Mouse (Mus musculus): ENCODE results near the gene Wdr1. TPM values are rescaled to one million over a fixed set of nuclear protein-coding genes. Genes with fewer than 3 reads are reported as not detected.

Wdr1 gene
- polyA plus RNA-seq, 1 experiment from 2014 or later, result 251 TPM

- no peak for ATAC-seq (ENCODE audit: low FRiP score, low TSS enrichment)
- WGBS, result 89% methylated on average over 3 of the region's 3 CpGs
- H3K9ac ChIP-seq (replicated peaks; ENCODE audit: low read length), result no peak overlapping the region
- no peaks in the 10 kb centered on the region for H3K9me3 ChIP-seq (ENCODE audit: low read length)
- no peak overlapping the region for H3K27ac ChIP-seq (ENCODE audit: low read length)
- H3K4me2 ChIP-seq (replicated peaks; ENCODE audit: low read depth, low read length), result no peak overlapping the region
- H3K36me3 ChIP-seq (ENCODE audit: insufficient read depth, low read length), result peaks cover 96% of the 10 kb centered on the region
- H3K27me3 ChIP-seq (ENCODE audit: insufficient read depth, low read length), result no peaks in the 10 kb centered on the region
- H3K4me1 ChIP-seq (ENCODE audit: insufficient read depth, low read length), result no peaks in the 10 kb centered on the region
- H3K4me3 ChIP-seq (ENCODE audit: low read length), result no peak overlapping the region
Measured at GRCm38 (mm10) chr5:38536822-38537221, 26.2 kb downstream of the Wdr1 start.

GRCm38 (mm10) chr5:38532084-38532483, 30.9 kb downstream of the Wdr1 start:
- WGBS, result 93% methylated on average over 4 of the region's 4 CpGs

GRCm38 (mm10) chr5:38529724-38530428, 33.1 kb downstream of the Wdr1 start:
- no peak overlapping the region for H3K9ac ChIP-seq (replicated peaks; ENCODE audit: low read length)
- no peak overlapping the region for H3K4me3 ChIP-seq (ENCODE audit: low read length)
- H3K27ac ChIP-seq (ENCODE audit: low read length), result no peak overlapping the region
- WGBS, result 70% methylated on average over 6 of the region's 6 CpGs
- no peaks in the 10 kb centered on the region for H3K9me3 ChIP-seq (ENCODE audit: low read length)
- no peaks in the 10 kb centered on the region for H3K4me1 ChIP-seq (ENCODE audit: insufficient read depth, low read length)
- H3K4me2 ChIP-seq (replicated peaks; ENCODE audit: low read depth, low read length), result no peak overlapping the region
- H3K27me3 ChIP-seq (ENCODE audit: insufficient read depth, low read length), result no peaks in the 10 kb centered on the region
- peaks cover 93% of the 10 kb centered on the region for H3K36me3 ChIP-seq (ENCODE audit: insufficient read depth, low read length)
- no peak; the same call in 1 of the 2 replicates for ATAC-seq (ENCODE audit: low FRiP score, low TSS enrichment)

More at GRCm38 (mm10) chr5:38532084-38532483, 30.9 kb downstream of the Wdr1 start:
- ATAC-seq (ENCODE audit: low FRiP score, low TSS enrichment), result no peak
- H3K27ac ChIP-seq (ENCODE audit: low read length), result no peak overlapping the region
- H3K4me1 ChIP-seq (ENCODE audit: insufficient read depth, low read length), result no peaks in the 10 kb centered on the region
- no peak overlapping the region for H3K4me2 ChIP-seq (replicated peaks; ENCODE audit: low read depth, low read length)
- no peaks in the 10 kb centered on the region for H3K9me3 ChIP-seq (ENCODE audit: low read length)
- peaks cover 95% of the 10 kb centered on the region for H3K36me3 ChIP-seq (ENCODE audit: insufficient read depth, low read length)
- H3K4me3 ChIP-seq (ENCODE audit: low read length), result no peak overlapping the region
- no peaks in the 10 kb centered on the region for H3K27me3 ChIP-seq (ENCODE audit: insufficient read depth, low read length)
- H3K9ac ChIP-seq (replicated peaks; ENCODE audit: low read length), result no peak overlapping the region

- Histone ChIP-seq H3K4me3 (ENCODE audit: low read length) (no peak overlapping the region), H3K9ac (replicated peaks; ENCODE audit: low read length) (no peak overlapping the region), H3K9me3 (ENCODE audit: low read length) (no peaks in the 10 kb centered on the region), H3K36me3 (ENCODE audit: insufficient read depth, low read length) (peaks cover 31% of the 10 kb centered on the region), H3K4me2 (replicated peaks; ENCODE audit: low read depth, low read length) (no peak overlapping the region), H3K27me3 (ENCODE audit: insufficient read depth, low read length) (no peaks in the 10 kb centered on the region), H3K4me1 (ENCODE audit: insufficient read depth, low read length) (no peaks in the 10 kb centered on the region), H3K27ac (ENCODE audit: low read length) (no peak overlapping the region)
- no peak for ATAC-seq (ENCODE audit: low FRiP score, low TSS enrichment)
- WGBS, result 93% methylated on average over 5 of the region's 5 CpGs
Measured at GRCm38 (mm10) chr5:38522977-38523376, 40.0 kb downstream of the Wdr1 start.

- Histone ChIP-seq H3K4me3 (ENCODE audit: low read length) (no peak overlapping the region), H3K9me3 (ENCODE audit: low read length) (no peaks in the 10 kb centered on the region), H3K4me2 (replicated peaks; ENCODE audit: low read depth, low read length) (no peak overlapping the region), H3K4me1 (ENCODE audit: insufficient read depth, low read length) (no peaks in the 10 kb centered on the region), H3K9ac (replicated peaks; ENCODE audit: low read length) (no peak overlapping the region), H3K36me3 (ENCODE audit: insufficient read depth, low read length) (peaks cover 10% of the 10 kb centered on the region), H3K27ac (ENCODE audit: low read length) (no peak overlapping the region), H3K27me3 (ENCODE audit: insufficient read depth, low read length) (no peaks in the 10 kb centered on the region)
- WGBS, result 47% methylated on average over 1 of the region's 1 CpGs
- no peak for ATAC-seq (ENCODE audit: low FRiP score, low TSS enrichment)
Measured at GRCm38 (mm10) chr5:38520838-38521237, 42.2 kb downstream of the Wdr1 start.

GRCm38 (mm10) chr5:38516267-38516666, 46.8 kb downstream of the Wdr1 start:
- H3K4me1 ChIP-seq (ENCODE audit: insufficient read depth, low read length), result no peaks in the 10 kb centered on the region
- no peaks in the 10 kb centered on the region for H3K9me3 ChIP-seq (ENCODE audit: low read length)
- H3K9ac ChIP-seq (replicated peaks; ENCODE audit: low read length), result no peak overlapping the region
- 58% methylated on average over 6 of the region's 6 CpGs for WGBS
- H3K4me3 ChIP-seq (ENCODE audit: low read length), result no peak overlapping the region
- H3K27me3 ChIP-seq (ENCODE audit: insufficient read depth, low read length), result no peaks in the 10 kb centered on the region
- no peak for ATAC-seq (ENCODE audit: low FRiP score, low TSS enrichment)
- H3K4me2 ChIP-seq (replicated peaks; ENCODE audit: low read depth, low read length), result no peak overlapping the region
- no peak overlapping the region for H3K27ac ChIP-seq (ENCODE audit: low read length)
- H3K36me3 ChIP-seq (ENCODE audit: insufficient read depth, low read length), result no peaks in the 10 kb centered on the region

- Histone ChIP-seq H3K9ac (replicated peaks; ENCODE audit: low read length) (no peak overlapping the region), H3K4me1 (ENCODE audit: insufficient read depth, low read length) (no peaks in the 10 kb centered on the region), H3K4me2 (replicated peaks; ENCODE audit: low read depth, low read length) (no peak overlapping the region), H3K9me3 (ENCODE audit: low read length) (0 out of 2 replicates have a peak, but pooled peaks cover 2% of the 10 kb centered on the region), H3K27ac (ENCODE audit: low read length) (no peak overlapping the region), H3K4me3 (ENCODE audit: low read length) (no peak overlapping the region), H3K36me3 (ENCODE audit: insufficient read depth, low read length) (no peaks in the 10 kb centered on the region), H3K27me3 (ENCODE audit: insufficient read depth, low read length) (no peaks in the 10 kb centered on the region)
- WGBS, result 13% methylated on average over 2 of the region's 2 CpGs
- ATAC-seq (ENCODE audit: low FRiP score, low TSS enrichment), result no peak
Measured at GRCm38 (mm10) chr5:38512991-38513390, 50.0 kb downstream of the Wdr1 start.

GRCm38 (mm10) chr5:38509568-38509967, 53.5 kb downstream of the Wdr1 start:
- no peak; the same call in 1 of the 2 replicates for ATAC-seq (ENCODE audit: low FRiP score, low TSS enrichment)

GRCm38 (mm10) chr5:38505435-38505765, 57.6 kb downstream of the Wdr1 start:
- Histone ChIP-seq H3K9ac (replicated peaks; ENCODE audit: low read length) (no peak overlapping the region), H3K4me1 (ENCODE audit: insufficient read depth, low read length) (peaks cover 6% of the 10 kb centered on the region; the same call in 1 of the 2 replicates), H3K36me3 (ENCODE audit: insufficient read depth, low read length) (no peaks in the 10 kb centered on the region), H3K27ac (ENCODE audit: low read length) (peak overlapping the region; percentile 37; the same call in 1 of the 2 replicates), H3K27me3 (ENCODE audit: insufficient read depth, low read length) (no peaks in the 10 kb centered on the region), H3K9me3 (ENCODE audit: low read length) (0 out of 2 replicates have a peak, but pooled peaks cover 2% of the 10 kb centered on the region), H3K4me2 (replicated peaks; ENCODE audit: low read depth, low read length) (no peak overlapping the region), H3K4me3 (ENCODE audit: low read length) (no peak overlapping the region)
- peak; percentile 23; the same call in 1 of the 2 replicates for ATAC-seq (ENCODE audit: low FRiP score, low TSS enrichment)
- 60% methylated on average over 3 of the region's 3 CpGs for WGBS

More at GRCm38 (mm10) chr5:38509568-38509967, 53.5 kb downstream of the Wdr1 start:
- 0 out of 2 replicates have a peak, but pooled peaks cover 2% of the 10 kb centered on the region for H3K9me3 ChIP-seq (ENCODE audit: low read length)
- no peak overlapping the region for H3K27ac ChIP-seq (ENCODE audit: low read length)
- no peak overlapping the region for H3K4me3 ChIP-seq (ENCODE audit: low read length)
- H3K4me1 ChIP-seq (ENCODE audit: insufficient read depth, low read length), result peaks cover 6% of the 10 kb centered on the region; the same call in 1 of the 2 replicates
- no peaks in the 10 kb centered on the region for H3K27me3 ChIP-seq (ENCODE audit: insufficient read depth, low read length)
- no peak overlapping the region for H3K9ac ChIP-seq (replicated peaks; ENCODE audit: low read length)
- WGBS, result 87% methylated on average over 4 of the region's 4 CpGs
- H3K36me3 ChIP-seq (ENCODE audit: insufficient read depth, low read length), result no peaks in the 10 kb centered on the region
- no peak overlapping the region for H3K4me2 ChIP-seq (replicated peaks; ENCODE audit: low read depth, low read length)

GRCm38 (mm10) chr5:38504747-38505434, 58.1 kb downstream of the Wdr1 start:
- no peaks in the 10 kb centered on the region for H3K36me3 ChIP-seq (ENCODE audit: insufficient read depth, low read length)
- H3K27ac ChIP-seq (ENCODE audit: low read length), result peak overlapping the region; percentile 37; the same call in 1 of the 2 replicates
- no peak overlapping the region for H3K4me2 ChIP-seq (replicated peaks; ENCODE audit: low read depth, low read length)
- WGBS, result 52% methylated on average over 6 of the region's 6 CpGs
- H3K9me3 ChIP-seq (ENCODE audit: low read length), result 0 out of 2 replicates have a peak, but pooled peaks cover 2% of the 10 kb centered on the region
- H3K4me3 ChIP-seq (ENCODE audit: low read length), result no peak overlapping the region
- ATAC-seq (ENCODE audit: low FRiP score, low TSS enrichment), result 0 out of 2 replicates have a peak, but pooled peaks have one; percentile 23
- H3K9ac ChIP-seq (replicated peaks; ENCODE audit: low read length), result no peak overlapping the region
- H3K4me1 ChIP-seq (ENCODE audit: insufficient read depth, low read length), result peaks cover 6% of the 10 kb centered on the region; the same call in 1 of the 2 replicates
- no peaks in the 10 kb centered on the region for H3K27me3 ChIP-seq (ENCODE audit: insufficient read depth, low read length)

Measured in kidney, embryonic 16.5 days (tissue).